Mouse (Mus musculus) limb, embryonic 14.5 days (tissue): ENCODE data around the gene Spib. TPM values are rescaled to one million over a fixed set of nuclear protein-coding genes. Genes with fewer than 3 reads are reported as not detected.

Experiments used
- ATAC-seq: fragments of 200-750 bp; cut with Nextera tagmentation; 2 replicates; pipeline ENCODE4 v1.8.0; 2017; ENCODE audit warnings: low read depth, moderate number of reproducible peaks, moderate TSS enrichment; ENCODE audit not compliant: low FRiP score
- DNase-seq: peaks from one replicate; pipeline ENCODE4 v3.0.0-alpha.2; 2015; ENCODE audit warnings: low spot score
- H3K27ac ChIP-seq: fragments of 300-500 bp; sonication (generic); replicated peaks from 2 replicates; pipeline ENCODE4 v1.5.1; 2014; ENCODE audit warnings: low read depth, mild to moderate bottlenecking, low read length, moderate library complexity, mixed read lengths
- H3K27me3 ChIP-seq: fragments of 300-500 bp; sonication (generic); 2 replicates; pipeline ENCODE4 v1.6.1; 2014; ENCODE audit warnings: low read length, mixed read lengths; ENCODE audit not compliant: control insufficient read depth, insufficient read depth
- H3K36me3 ChIP-seq: fragments of 300-500 bp; sonication (generic); 2 replicates; pipeline ENCODE4 v1.6.1; 2014; ENCODE audit warnings: mild to moderate bottlenecking, low read length, moderate library complexity, mixed read lengths; ENCODE audit not compliant: control insufficient read depth, insufficient read depth
- H3K4me1 ChIP-seq: fragments of 300-500 bp; sonication (generic); 2 replicates; pipeline ENCODE4 v1.6.1; 2014; ENCODE audit warnings: antibody characterized with exemption, low read length, mixed read lengths; ENCODE audit not compliant: control insufficient read depth, insufficient read depth
- H3K4me2 ChIP-seq: fragments of 300-500 bp; sonication (generic); replicated peaks from 2 replicates; pipeline ENCODE4 v1.6.1; 2014; ENCODE audit warnings: low read depth, mild to moderate bottlenecking, low read length, moderate library complexity; ENCODE audit not compliant: severe bottlenecking
- H3K4me3 ChIP-seq: fragments of 300-500 bp; sonication (generic); replicated peaks from 2 replicates; pipeline ENCODE4 v1.5.1; 2014; ENCODE audit warnings: low read length
- H3K9ac ChIP-seq: fragments of 300-500 bp; sonication (generic); 2 replicates; pipeline ENCODE4 v1.6.1; 2014; ENCODE audit warnings: mild to moderate bottlenecking, low read depth, low read length, moderate library complexity; ENCODE audit not compliant: severe bottlenecking
- H3K9me3 ChIP-seq: fragments of 300-500 bp; sonication (generic); 2 replicates; pipeline ENCODE4 v1.6.1; 2016; ENCODE audit warnings: low read length; ENCODE audit not compliant: control insufficient read depth
- POLR2A ChIP-seq: fragments of 200-500 bp; IDR thresholded peaks from 2 replicates; pipeline ENCODE4 v1.8.0; 2012; ENCODE audit warnings: inconsistent platforms, mild to moderate bottlenecking, moderate library complexity, borderline replicate concordance; ENCODE audit not compliant: insufficient read depth, insufficient read length; ENCODE audit errors: extremely low read depth
- WGBS: fragments of 180-500 bp; shearing (Covaris S2); extraction: QIAGEN DNeasy Blood & Tissue Kit; methylation state at CpG from one replicate; pipeline ENCODE4 v1.1.7; 2014; 5-methylcytosine and 5-hydroxymethylcytosine counted together
- polyA plus RNA-seq, 2 experiments: library from polyadenylated mRNA; depleted of rRNA in 1 of 2; stranded (reverse) in 1 of 2; unstranded in 1 of 2; fragments of >200 nt; fragmentation: Nextera tagmentation in 1 of 2; extraction: Ambion mirVana in 1 of 2; gene quantifications; 2 replicates each; pipeline versions ENCODE4 v1.2.1 to v1.2.3; 2012 to 2014

The Spib gene
- polyA plus RNA-seq, 2 experiments: 0.59 to 1.1 TPM

DNA sequence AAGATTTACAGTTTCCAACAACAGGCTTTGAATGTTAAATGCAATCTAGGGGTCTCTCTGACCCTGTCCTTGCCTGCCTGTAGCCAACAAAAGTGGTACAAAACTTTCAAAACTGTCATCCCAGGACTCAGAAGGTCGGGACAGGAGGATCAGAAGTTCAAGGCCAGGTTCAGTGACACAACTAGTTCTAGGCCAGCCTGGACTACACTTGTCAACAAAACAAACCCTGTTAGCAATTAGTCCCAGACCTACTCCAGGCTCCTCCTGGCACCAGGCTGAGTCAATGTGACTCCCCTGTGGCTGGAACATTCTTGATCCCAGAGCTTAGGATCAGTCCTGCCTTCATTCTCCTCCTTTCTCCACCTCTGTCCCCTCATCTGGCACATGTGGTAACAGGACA is 32.9 kb downstream of the Spib start:
- no peaks in the 10 kb centered on the region for H3K27me3 ChIP-seq
- H3K27ac ChIP-seq: no peak overlapping the region
- H3K4me1 ChIP-seq: peaks cover 13% of the 10 kb centered on the region; the same call in 1 of the 2 replicates
- H3K4me3 ChIP-seq: no peak overlapping the region
- DNase-seq (no peak), ATAC-seq (no peak)
- no peak overlapping the region for H3K9ac ChIP-seq
- WGBS: 74% methylated on average over 1 of the region's 1 CpGs
- H3K36me3 ChIP-seq: peaks cover 3% of the 10 kb centered on the region; the same call in 1 of the 2 replicates
- no peaks in the 10 kb centered on the region for H3K9me3 ChIP-seq
- TF ChIP-seq POLR2A: no peak
- no peak overlapping the region for H3K4me2 ChIP-seq

DNA sequence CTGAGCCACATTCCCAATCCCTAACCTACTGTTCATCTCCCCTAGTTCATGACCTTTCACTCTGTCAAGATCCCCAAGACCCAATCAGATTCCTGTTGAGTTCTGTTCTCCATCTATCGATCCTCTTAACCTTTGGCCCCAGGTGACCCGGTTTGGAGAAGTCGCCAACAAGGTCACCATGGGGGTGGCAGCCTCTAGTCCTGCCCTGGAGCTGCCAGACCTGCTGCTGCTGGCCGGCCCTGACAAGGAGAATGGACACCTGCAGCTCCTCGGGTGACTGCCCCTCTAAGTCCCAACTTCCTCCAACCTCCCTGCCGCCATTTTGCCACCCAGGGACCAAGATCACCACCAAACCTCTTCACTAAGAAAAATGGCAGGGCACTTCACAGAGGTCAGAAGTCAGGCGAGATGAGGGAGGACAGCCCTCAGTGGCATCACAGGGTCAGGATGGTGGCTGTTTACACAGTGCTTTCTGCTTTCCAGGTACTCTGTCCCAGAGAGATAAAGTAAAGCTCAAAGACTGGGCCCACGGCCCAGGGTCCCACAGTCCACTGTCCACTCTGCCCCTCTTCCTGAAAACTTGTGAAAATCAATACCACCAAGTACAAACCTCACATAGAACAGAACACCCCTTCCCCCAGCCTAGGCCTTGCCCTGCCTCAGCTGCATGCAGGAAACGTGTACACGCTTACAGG is 34.4 kb downstream of the Spib start:
- Histone ChIP-seq H3K27ac (no peak overlapping the region), H3K27me3 (no peaks in the 10 kb centered on the region), H3K4me2 (peak overlapping the region; percentile 87), H3K9me3 (no peaks in the 10 kb centered on the region), H3K4me1 (peaks cover 13% of the 10 kb centered on the region; the same call in 1 of the 2 replicates), H3K4me3 (peak overlapping the region; percentile 73), H3K9ac (peak overlapping the region; percentile 87), H3K36me3 (peaks cover 15% of the 10 kb centered on the region)
- TF ChIP-seq POLR2A: no peak
- 85% methylated on average over 10 of the region's 10 CpGs for WGBS
- no peak for ATAC-seq
- DNase-seq: no peak

DNA sequence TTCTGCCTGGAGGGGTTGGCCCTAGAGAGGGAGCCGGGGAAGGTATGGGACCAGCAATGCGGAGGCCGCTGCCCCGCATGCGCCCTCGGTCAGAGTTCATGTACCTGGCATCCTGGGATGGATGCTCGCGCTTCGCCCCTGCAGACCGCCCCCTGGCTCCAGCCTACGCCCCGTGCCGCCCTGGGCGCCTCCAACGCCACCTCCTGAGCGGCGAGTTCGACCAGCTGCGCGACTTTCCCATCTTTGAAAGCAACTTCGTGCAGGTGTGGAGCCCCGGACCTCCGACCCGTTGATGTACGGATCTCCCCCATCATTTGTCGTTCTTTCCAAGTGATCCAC is 35.1 kb downstream of the Spib start:
- peaks cover 23% of the 10 kb centered on the region for H3K36me3 ChIP-seq
- peak overlapping the region; percentile 87 for H3K9ac ChIP-seq
- under 1% methylated on average over 19 of the region's 26 CpGs for WGBS
- DNase-seq (no peak), ATAC-seq (no peak)
- peak overlapping the region; percentile 73 for H3K4me3 ChIP-seq
- H3K27me3 ChIP-seq: no peaks in the 10 kb centered on the region
- peak overlapping the region; percentile 93 for H3K27ac ChIP-seq
- H3K4me2 ChIP-seq: peak overlapping the region; percentile 87
- 0 out of 2 replicates have a peak, but pooled peaks have one; percentile 65 for TF ChIP-seq POLR2A
- no peaks in the 10 kb centered on the region for H3K9me3 ChIP-seq
- peaks cover 13% of the 10 kb centered on the region; the same call in 1 of the 2 replicates for H3K4me1 ChIP-seq

DNA sequence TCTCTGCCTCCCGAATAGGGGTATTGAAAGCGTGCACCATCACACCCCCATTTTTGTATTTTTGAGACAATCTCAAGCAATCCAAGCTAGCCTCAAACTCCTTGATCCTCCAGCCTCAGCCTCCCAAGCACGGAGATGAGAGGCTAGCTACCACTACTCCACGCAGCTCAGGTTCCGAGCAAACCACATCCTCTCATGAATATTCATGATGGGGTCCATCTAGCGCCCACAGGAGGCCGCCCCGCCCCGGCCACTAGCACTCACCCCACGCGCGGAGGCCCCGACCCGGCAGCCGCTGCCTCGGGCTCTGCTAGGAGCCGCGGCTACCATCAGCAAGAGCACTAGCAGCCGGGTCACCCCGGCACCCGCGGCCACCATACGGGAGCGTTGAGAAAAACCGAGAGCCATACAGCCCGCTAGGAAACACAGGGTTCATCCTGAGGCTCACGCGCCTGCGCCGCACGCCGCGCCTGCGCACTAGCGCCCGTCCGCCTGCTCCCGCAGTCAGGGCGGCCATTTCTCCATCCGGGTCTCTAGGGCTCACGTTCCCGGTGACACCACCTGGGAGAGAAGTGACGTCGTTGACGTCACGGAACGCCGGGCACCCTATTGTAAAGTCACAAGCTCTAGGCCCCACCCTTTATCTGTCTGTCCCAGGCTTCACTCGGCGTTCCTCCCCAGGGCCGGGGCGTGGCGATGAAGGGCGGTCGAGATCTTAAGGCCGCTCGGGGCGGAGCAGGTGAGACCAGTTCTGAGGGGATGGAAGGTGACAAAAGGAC is 35.7 kb downstream of the Spib start, which contains the start of the genes Emc10 and Fam71e1:
Gene Emc10 (minus strand): TSS at position 538 of the 779 bp plus-strand sequence.
Gene Fam71e1 (plus strand): TSS at position 590 of the 779 bp plus-strand sequence.
- WGBS: under 1% methylated on average over 58 of the region's 58 CpGs
- no peaks in the 10 kb centered on the region for H3K27me3 ChIP-seq

DNA sequence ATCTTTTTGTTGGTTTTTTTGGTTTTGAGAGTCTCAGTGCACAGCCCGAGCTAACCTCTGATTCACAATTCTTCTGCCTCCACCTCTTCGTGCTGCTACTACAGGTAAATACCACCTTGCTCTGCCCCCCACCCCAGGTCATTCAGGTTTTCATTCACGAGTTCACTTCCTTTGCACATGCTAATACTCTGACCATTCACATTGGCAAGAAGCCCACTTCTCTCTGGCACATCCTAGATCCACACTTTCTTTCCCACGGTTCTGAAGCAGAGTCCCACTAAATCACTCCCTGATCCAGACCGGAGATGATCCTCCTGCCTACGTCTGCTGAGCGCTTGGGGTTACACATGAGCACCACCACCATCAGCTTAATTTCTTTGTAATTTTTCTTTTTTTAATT is 36.8 kb downstream of the Spib start:
- H3K27ac ChIP-seq: no peak overlapping the region
- H3K27me3 ChIP-seq: no peaks in the 10 kb centered on the region
- H3K9ac ChIP-seq: no peak overlapping the region
- peak overlapping the region; percentile 87; the same call in 1 of the 2 replicates for H3K4me2 ChIP-seq
- H3K4me1 ChIP-seq: peaks cover 13% of the 10 kb centered on the region; the same call in 1 of the 2 replicates
- no peaks in the 10 kb centered on the region for H3K9me3 ChIP-seq
- DNase-seq (no peak), ATAC-seq (no peak)
- no peak for TF ChIP-seq POLR2A
- H3K4me3 ChIP-seq: 0 out of 2 replicates have a peak overlapping the region, but pooled peaks have one; percentile 73
- 84% methylated on average over 7 of the region's 7 CpGs for WGBS
- H3K36me3 ChIP-seq: peaks cover 39% of the 10 kb centered on the region

More for the DNA sequence above, 35.7 kb downstream of the Spib start, which contains the start of the genes Emc10 and Fam71e1:
- H3K36me3 ChIP-seq: peaks cover 29% of the 10 kb centered on the region
- H3K9ac ChIP-seq: peak within 1 kb of the TSS; percentile 87
- H3K4me3 ChIP-seq: peak within 1 kb of the TSS; percentile 73
- peak within 1 kb of the TSS; percentile 93 for H3K27ac ChIP-seq
- ATAC-seq (peak; percentile 93), DNase-seq (peak; percentile 97)
- peak within 1 kb of the TSS; percentile 87 for H3K4me2 ChIP-seq
- peaks cover 13% of the 10 kb centered on the region; the same call in 1 of the 2 replicates for H3K4me1 ChIP-seq
- peak; percentile 22; the same call in 1 of the 2 replicates for TF ChIP-seq POLR2A
- no peaks in the 10 kb centered on the region for H3K9me3 ChIP-seq
